Mouse (Mus musculus): ENCODE results near the gene Psmb7. TPM values are rescaled to one million over a fixed set of nuclear protein-coding genes. Genes with fewer than 3 reads are reported as not detected.

Gene Psmb7
- polyA plus RNA-seq, 1 experiment from 2014 or later = 218 TPM

DNA sequence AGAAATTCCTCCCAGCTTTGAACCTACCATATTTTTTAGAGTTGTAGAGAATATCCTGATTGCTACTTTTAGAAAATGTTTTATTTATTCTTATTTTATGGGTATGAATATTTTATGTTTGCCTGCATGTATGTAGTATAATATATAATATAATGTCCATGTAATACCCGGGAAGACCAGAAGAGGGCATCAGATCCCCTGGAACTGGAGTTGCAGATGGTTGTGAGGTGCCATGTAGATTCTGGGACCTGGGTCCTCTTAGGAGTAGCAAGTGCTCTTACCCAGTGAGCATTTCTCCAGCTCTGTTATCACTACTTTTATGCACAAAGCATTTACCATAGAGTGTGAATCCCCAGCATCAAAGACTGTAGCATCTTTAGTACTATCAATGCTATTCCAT is 17.5 kb upstream of the Psmb7 start:
- 7% methylated on average over 1 of the region's 1 CpGs for WGBS
- Histone ChIP-seq H3K4me3 (replicated peaks) (no peak overlapping the region), H3K9me3 (no peaks in the 10 kb centered on the region), H3K4me2 (no peak overlapping the region), H3K9ac (no peak overlapping the region), H3K27me3 (replicated peaks) (no peaks in the 10 kb centered on the region), H3K4me1 (no peaks in the 10 kb centered on the region), H3K36me3 (no peaks in the 10 kb centered on the region), H3K27ac (no peak overlapping the region)
- ATAC-seq (ENCODE audit: insufficient read depth, low FRiP score, low read depth) = no peak

DNA sequence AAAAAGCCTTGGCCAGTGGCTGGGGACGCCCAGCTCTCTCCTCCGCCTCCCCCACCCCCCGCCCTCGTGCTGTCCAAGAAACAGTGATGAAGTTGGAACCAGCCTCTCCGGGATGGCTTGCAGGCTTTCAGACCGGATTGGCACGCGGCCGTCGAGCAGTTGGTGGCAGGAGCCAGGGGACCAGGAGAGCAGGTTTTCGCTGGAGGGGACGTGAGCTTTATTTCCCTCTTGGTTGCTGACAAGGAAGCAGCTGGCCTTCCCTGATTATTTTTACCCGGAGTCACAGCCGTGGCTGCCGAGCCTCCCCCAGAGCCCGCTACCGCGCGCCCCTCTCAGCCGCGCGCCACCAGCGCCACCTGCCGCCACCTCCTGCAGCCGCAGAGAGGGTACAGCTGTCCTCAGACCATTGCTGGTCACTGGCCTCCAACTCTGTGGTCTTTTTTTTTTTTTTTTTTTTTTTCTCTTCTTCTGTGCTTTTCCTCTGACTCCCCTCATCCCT is 14.5 kb upstream of the Psmb7 start:
- peak overlapping the region; percentile 39 for H3K4me3 ChIP-seq (replicated peaks)
- no peaks in the 10 kb centered on the region for H3K9me3 ChIP-seq
- H3K4me1 ChIP-seq = no peaks in the 10 kb centered on the region
- H3K4me2 ChIP-seq = peak overlapping the region; percentile 83
- ATAC-seq (ENCODE audit: insufficient read depth, low FRiP score, low read depth) = peak; percentile 89
- 1% methylated on average over 23 of the region's 25 CpGs for WGBS
- H3K36me3 ChIP-seq = no peaks in the 10 kb centered on the region
- H3K27ac ChIP-seq = no peak overlapping the region
- H3K9ac ChIP-seq = no peak overlapping the region
- H3K27me3 ChIP-seq (replicated peaks) = no peaks in the 10 kb centered on the region; the same call in 1 of the 2 replicates

DNA sequence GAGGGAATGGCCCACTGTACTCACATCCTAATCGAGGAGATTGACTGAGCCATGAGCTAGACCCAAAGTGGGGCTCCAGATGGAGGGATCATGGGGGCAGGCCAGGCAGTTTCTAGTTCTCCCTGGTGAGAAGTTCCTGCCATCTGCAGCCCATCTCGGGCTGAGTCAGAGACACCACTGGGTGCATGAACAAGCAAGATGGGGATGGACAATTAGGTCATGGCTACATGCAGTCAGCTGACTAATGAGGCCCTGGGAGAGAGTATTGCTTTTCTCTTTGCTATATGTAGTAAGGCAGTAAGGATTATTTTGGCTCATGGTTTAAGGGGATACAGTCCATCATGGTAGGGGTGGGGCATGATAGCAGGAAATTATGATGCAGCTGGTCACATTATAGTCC is 9.8 kb upstream of the Psmb7 start:
- Histone ChIP-seq H3K4me3 (replicated peaks) (no peak overlapping the region), H3K36me3 (no peaks in the 10 kb centered on the region), H3K4me2 (no peak overlapping the region), H3K27ac (no peak overlapping the region), H3K4me1 (no peaks in the 10 kb centered on the region), H3K9me3 (no peaks in the 10 kb centered on the region), H3K9ac (no peak overlapping the region), H3K27me3 (replicated peaks) (no peaks in the 10 kb centered on the region; the same call in 1 of the 2 replicates)
- 83% methylated on average over 2 of the region's 2 CpGs for WGBS
- ATAC-seq (ENCODE audit: insufficient read depth, low FRiP score, low read depth) = no peak

DNA sequence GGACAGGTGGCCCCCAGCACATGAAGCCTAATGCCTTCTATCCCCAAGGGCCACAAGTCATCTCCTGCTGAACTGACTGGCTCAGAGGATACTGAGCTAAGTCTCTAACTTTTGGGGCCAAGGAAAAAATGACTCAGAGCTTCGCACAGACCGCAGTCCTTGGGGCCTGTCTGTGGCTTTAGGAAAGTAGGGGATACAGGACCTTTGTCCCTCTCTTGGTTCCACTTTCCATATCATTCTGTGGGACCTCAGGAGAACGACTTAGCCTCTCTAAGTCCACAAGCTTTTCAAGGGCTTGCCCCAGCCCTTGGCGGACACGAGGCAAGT is 9.4 kb upstream of the Psmb7 start:
- H3K27me3 ChIP-seq (replicated peaks) = no peaks in the 10 kb centered on the region; the same call in 1 of the 2 replicates
- 85% methylated on average over 5 of the region's 5 CpGs for WGBS
- H3K4me1 ChIP-seq = no peaks in the 10 kb centered on the region
- ATAC-seq (ENCODE audit: insufficient read depth, low FRiP score, low read depth) = no peak
- no peak overlapping the region for H3K27ac ChIP-seq
- no peak overlapping the region for H3K4me2 ChIP-seq
- H3K9me3 ChIP-seq = no peaks in the 10 kb centered on the region
- H3K36me3 ChIP-seq = no peaks in the 10 kb centered on the region
- H3K9ac ChIP-seq = no peak overlapping the region
- H3K4me3 ChIP-seq (replicated peaks) = no peak overlapping the region

DNA sequence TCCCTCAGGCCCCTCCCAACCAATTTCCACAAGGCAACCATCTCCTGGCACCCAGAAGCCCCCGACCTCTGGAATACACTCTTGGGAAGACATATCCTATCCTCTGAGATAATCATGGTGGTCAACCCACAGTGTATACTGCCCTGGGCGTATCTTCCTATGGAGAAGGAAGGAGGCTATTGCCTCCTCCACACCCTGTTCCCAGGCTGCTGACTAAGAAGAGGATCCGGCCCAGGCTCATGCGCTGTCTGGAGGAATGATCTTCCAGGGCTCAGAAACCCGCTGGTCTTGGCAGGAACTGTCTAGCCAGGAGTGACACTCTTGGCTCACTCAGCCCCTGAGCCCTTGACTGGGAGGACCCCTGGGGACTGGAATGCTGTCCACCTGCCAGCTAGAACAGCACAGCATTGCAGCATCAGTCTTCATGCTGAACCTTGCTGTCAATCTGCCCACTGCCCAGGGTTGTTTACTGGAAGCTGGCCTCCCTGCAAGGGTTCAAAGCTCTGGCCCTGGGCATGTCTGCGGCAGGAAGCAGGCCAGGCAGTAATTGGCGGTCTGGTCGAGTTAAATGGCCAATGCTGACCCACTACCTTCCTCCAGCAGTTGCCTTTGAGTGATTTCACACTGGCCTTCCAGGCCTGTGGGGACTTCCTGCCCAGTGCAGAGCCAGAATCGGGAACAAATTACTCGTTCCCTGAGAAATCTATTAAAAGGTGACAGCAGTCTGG is 8.8 kb upstream of the Psmb7 start:
- no peaks in the 10 kb centered on the region for H3K36me3 ChIP-seq
- H3K4me2 ChIP-seq = no peak overlapping the region
- H3K27ac ChIP-seq = no peak overlapping the region
- H3K9me3 ChIP-seq = no peaks in the 10 kb centered on the region
- no peak overlapping the region for H3K9ac ChIP-seq
- WGBS = 66% methylated on average over 10 of the region's 10 CpGs
- H3K4me3 ChIP-seq (replicated peaks) = no peak overlapping the region
- no peaks in the 10 kb centered on the region; the same call in 1 of the 2 replicates for H3K27me3 ChIP-seq (replicated peaks)
- no peaks in the 10 kb centered on the region for H3K4me1 ChIP-seq
- ATAC-seq (ENCODE audit: insufficient read depth, low FRiP score, low read depth) = no peak

DNA sequence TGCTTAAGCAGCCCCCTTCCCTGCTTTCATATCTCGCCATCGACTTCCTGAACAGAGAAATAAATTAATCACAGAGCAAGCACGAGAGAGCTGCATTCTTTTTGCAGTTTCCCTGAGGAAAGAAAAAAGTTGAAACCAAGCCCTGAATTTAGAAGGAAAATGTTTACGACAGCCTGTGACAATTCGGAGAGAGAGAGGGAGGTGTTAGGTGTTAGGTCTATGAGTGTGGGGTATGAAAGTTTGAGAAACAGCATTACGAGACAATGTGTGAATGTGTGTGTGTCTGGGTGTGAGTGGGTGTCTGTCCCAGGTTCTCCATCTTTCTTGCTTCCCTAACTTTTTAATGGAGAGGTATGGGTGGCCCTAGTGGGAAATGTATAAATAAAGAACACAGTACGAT is 8.2 kb upstream of the Psmb7 start:
- WGBS = 69% methylated on average over 7 of the region's 7 CpGs

DNA sequence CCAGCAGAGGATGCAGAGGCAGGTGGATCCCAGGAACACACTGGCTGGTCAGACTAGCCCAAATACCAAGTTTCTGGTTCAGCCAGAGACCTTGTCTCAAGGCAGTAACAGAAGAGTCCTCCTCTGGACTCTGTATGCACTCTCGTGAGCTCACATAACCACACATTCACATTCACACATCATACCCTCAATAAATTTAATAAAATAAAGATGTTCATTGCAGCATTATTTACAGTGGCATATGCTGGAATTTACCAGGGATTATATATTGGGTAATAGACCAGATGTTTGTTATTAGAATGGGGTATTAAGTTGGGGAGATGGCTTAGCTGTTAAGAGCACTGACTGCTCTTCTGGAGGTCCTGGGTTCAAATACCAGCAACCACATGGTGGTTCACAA is 6.5 kb upstream of the Psmb7 start:
- 89% methylated on average over 1 of the region's 1 CpGs for WGBS
- no peaks in the 10 kb centered on the region for H3K27me3 ChIP-seq (replicated peaks)
- H3K9ac ChIP-seq = no peak overlapping the region
- H3K9me3 ChIP-seq = no peaks in the 10 kb centered on the region
- H3K27ac ChIP-seq = no peak overlapping the region
- no peak for ATAC-seq (ENCODE audit: insufficient read depth, low FRiP score, low read depth)
- no peak overlapping the region for H3K4me2 ChIP-seq
- H3K4me1 ChIP-seq = no peaks in the 10 kb centered on the region
- H3K4me3 ChIP-seq (replicated peaks) = no peak overlapping the region
- H3K36me3 ChIP-seq = no peaks in the 10 kb centered on the region

More for the DNA sequence above, 8.2 kb upstream of the Psmb7 start:
- H3K4me2 ChIP-seq = no peak overlapping the region
- H3K9me3 ChIP-seq = no peaks in the 10 kb centered on the region
- H3K27me3 ChIP-seq (replicated peaks) = no peaks in the 10 kb centered on the region; the same call in 1 of the 2 replicates
- no peak overlapping the region for H3K9ac ChIP-seq
- no peak for ATAC-seq (ENCODE audit: insufficient read depth, low FRiP score, low read depth)
- no peak overlapping the region for H3K4me3 ChIP-seq (replicated peaks)
- H3K36me3 ChIP-seq = no peaks in the 10 kb centered on the region
- no peak overlapping the region for H3K27ac ChIP-seq
- no peaks in the 10 kb centered on the region for H3K4me1 ChIP-seq

DNA sequence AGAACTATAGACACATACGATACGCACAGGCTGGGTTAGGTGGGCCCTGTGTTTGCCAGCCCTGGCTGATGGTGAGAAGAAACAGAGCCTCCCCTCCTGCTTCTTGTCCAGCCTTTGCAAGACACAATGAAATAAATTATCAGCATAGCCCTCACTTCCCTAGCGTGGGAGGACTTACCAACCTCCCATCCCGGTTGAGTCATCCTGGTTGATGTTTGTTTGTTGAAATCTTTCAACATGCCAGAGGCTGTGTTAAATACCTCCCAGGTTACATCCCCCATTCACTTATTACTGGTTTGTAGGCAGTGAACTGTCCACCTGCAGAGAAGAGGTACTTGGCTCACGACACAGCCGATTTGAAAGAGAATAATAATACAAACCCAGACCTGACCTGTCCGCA is 3.8 kb upstream of the Psmb7 start:
- Histone ChIP-seq H3K36me3 (no peaks in the 10 kb centered on the region), H3K4me3 (replicated peaks) (no peak overlapping the region), H3K4me2 (no peak overlapping the region), H3K27me3 (replicated peaks) (no peaks in the 10 kb centered on the region), H3K27ac (no peak overlapping the region), H3K9ac (no peak overlapping the region), H3K9me3 (no peaks in the 10 kb centered on the region), H3K4me1 (0 out of 2 replicates have a peak, but pooled peaks cover 3% of the 10 kb centered on the region)
- ATAC-seq (ENCODE audit: insufficient read depth, low FRiP score, low read depth) = no peak
- 72% methylated on average over 7 of the region's 7 CpGs for WGBS

DNA sequence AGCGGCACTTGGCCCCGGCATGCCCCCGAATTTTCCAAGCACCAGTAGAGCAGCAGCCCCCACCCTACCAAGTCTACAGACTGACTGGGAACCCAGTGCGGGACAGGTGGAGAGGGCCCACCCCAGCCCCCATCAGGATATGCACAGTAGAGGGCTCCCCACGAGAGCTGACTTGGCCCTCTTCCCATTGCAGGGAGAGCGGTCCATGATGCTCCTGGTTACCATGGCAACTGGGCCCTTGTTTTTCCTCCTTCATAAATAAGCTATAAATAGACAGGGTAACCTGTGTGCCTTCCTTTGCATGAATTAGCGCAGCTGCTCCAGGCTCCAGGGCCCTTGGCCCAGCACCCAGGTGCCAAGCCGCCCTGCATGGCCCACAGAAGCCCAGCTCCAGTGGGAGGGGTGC is 3.3 kb upstream of the Psmb7 start:
- H3K4me3 ChIP-seq (replicated peaks) = no peak overlapping the region
- H3K27ac ChIP-seq = no peak overlapping the region
- 62% methylated on average over 8 of the region's 8 CpGs for WGBS
- no peaks in the 10 kb centered on the region for H3K36me3 ChIP-seq
- H3K27me3 ChIP-seq (replicated peaks) = no peaks in the 10 kb centered on the region
- H3K4me1 ChIP-seq = 0 out of 2 replicates have a peak, but pooled peaks cover 4% of the 10 kb centered on the region
- no peak overlapping the region for H3K4me2 ChIP-seq
- no peaks in the 10 kb centered on the region for H3K9me3 ChIP-seq
- no peak for ATAC-seq (ENCODE audit: insufficient read depth, low FRiP score, low read depth)
- no peak overlapping the region for H3K9ac ChIP-seq

DNA sequence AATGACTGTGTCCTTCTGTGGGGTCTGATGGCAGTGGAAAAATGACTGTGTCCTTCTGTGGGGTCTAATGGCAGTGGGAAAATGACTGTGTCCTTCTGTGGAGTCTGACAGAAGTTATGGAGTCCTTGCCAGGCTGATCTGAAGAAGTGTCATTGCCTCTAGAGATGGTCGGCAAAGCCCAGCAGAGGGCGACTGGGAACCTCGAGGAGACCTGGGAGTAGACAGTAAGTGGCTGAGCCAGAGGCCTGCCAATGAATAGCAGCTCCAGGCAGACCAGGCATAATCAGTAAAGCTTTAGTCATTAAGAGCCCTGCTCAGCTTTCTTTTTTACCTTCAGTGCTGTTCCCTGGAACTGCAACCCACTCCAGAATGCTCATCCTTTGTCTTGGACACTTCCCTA is 2.0 kb upstream of the Psmb7 start:
- no peaks in the 10 kb centered on the region for H3K9me3 ChIP-seq
- no peak overlapping the region for H3K4me2 ChIP-seq
- 0% methylated on average over 3 of the region's 3 CpGs for WGBS
- no peaks in the 10 kb centered on the region for H3K27me3 ChIP-seq (replicated peaks)
- no peak overlapping the region for H3K9ac ChIP-seq
- no peak for ATAC-seq (ENCODE audit: insufficient read depth, low FRiP score, low read depth)
- H3K4me3 ChIP-seq (replicated peaks) = no peak overlapping the region
- 0 out of 2 replicates have a peak, but pooled peaks cover 4% of the 10 kb centered on the region for H3K4me1 ChIP-seq
- H3K27ac ChIP-seq = no peak overlapping the region
- peaks cover 4% of the 10 kb centered on the region; the same call in 1 of the 2 replicates for H3K36me3 ChIP-seq

DNA sequence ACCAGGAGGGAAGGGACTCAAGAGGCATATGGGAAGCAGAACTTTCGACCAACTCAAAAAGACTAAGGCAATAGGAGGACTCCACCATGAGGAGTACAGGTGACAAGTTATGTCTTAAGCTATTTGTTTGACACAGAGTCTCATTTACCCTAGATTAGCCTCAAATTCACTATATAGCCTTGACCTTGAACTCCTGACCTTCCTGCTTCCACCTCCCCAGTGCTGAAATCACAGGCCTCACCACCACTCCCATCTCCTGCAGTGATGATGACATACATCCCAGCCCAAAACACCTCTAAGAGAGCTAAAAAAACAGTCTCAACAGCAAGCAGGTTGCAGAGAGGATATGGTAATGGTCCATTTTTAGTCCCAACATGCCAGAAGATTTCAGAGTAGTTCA is 2.1 kb downstream of the Psmb7 start:
- H3K4me3 ChIP-seq (replicated peaks) = no peak overlapping the region
- no peak for ATAC-seq (ENCODE audit: insufficient read depth, low FRiP score, low read depth)
- H3K4me1 ChIP-seq = 0 out of 2 replicates have a peak, but pooled peaks cover 4% of the 10 kb centered on the region
- H3K9ac ChIP-seq = no peak overlapping the region
- no peak overlapping the region for H3K4me2 ChIP-seq
- peaks cover 18% of the 10 kb centered on the region; the same call in 1 of the 2 replicates for H3K36me3 ChIP-seq
- no peaks in the 10 kb centered on the region for H3K27me3 ChIP-seq (replicated peaks)
- 82% methylated on average over 1 of the region's 1 CpGs for WGBS
- no peaks in the 10 kb centered on the region for H3K9me3 ChIP-seq
- no peak overlapping the region for H3K27ac ChIP-seq

DNA sequence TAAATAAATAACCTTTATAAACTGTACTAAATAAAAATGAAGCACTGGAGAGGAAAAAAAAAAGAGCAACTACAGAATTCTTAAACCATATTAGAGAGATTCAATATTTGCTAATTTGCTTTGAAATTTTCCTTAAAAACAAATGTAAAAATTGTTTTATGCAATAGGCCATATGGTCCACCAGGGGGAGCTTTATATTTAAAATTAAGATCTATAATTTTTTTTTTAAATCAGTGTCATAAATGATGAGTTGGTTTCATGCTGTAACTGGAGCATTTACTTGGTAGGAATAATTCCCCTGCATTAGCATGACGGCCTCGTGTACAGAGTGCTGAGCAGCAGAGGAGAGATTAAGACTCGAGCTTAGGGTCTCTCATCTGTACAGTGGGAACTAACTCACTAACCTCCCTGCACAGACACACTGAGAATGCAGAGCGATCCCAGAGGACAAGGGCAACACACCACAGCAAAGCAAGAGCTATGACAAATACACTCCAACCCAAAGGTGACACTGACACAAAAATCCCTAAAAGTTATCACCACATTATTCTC is 6.1 kb downstream of the Psmb7 start:
- WGBS = 75% methylated on average over 4 of the region's 4 CpGs
- peaks cover 32% of the 10 kb centered on the region for H3K36me3 ChIP-seq

More for the DNA sequence above, 6.1 kb downstream of the Psmb7 start:
- ATAC-seq (ENCODE audit: insufficient read depth, low FRiP score, low read depth) = no peak
- H3K27me3 ChIP-seq (replicated peaks) = no peaks in the 10 kb centered on the region
- no peak overlapping the region for H3K4me3 ChIP-seq (replicated peaks)
- H3K27ac ChIP-seq = no peak overlapping the region
- no peak overlapping the region for H3K4me2 ChIP-seq
- H3K9me3 ChIP-seq = no peaks in the 10 kb centered on the region
- H3K9ac ChIP-seq = no peak overlapping the region
- 0 out of 2 replicates have a peak, but pooled peaks cover 2% of the 10 kb centered on the region for H3K4me1 ChIP-seq
